Mouse (Mus musculus) G1E-ER4 (cell line): ENCODE data around the gene Pi4kb. TPM values are rescaled to one million over a fixed set of nuclear protein-coding genes. Genes with fewer than 3 reads are reported as not detected.

Source experiments
- GATA1 ChIP-seq: IDR thresholded peaks from one replicate; pipeline ENCODE4 v1.8.0; 2012; ENCODE audit warnings: low read length, inconsistent platforms
- polyA plus RNA-seq: library from polyadenylated mRNA; stranded (reverse); fragments of >175 nt; gene quantifications from 2 replicates; pipeline ENCODE4 v1.2.3, GENCODE M21; 2012

Gene Pi4kb
- polyA plus RNA-seq, 1 experiment = 11.2 TPM

DNA sequence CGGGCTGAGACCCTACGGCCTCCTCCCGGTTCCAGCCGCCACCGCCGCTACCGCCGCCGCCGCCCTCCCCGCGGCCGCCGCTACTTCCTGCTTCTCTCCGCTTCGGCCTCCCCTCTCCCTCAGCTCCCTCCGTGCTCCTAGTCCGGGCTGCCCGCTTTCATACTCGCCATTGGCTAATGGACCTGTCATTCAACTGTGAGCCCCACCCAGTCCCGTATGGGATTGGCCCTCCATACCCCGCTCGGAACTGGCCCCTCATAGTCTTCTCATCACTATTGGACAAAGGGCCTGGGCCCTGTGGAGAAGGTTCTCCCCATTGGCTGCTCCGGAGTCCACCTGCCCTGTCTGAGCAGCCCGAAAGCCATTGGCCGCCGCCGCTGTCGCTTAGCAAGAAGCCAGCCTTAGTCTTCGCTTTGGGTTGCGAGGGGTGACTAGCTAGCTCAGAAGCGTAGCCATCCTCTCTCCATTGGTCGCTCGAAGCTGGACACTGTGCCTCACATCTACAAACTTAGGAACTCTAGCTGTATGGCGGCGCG lies 40.9 kb downstream of the Pi4kb start, which contains the start of gene Zfp687:
Gene Zfp687 (minus strand): TSS at position 112 of the 536 bp plus-strand sequence.
- TF ChIP-seq GATA1 = no peak

DNA sequence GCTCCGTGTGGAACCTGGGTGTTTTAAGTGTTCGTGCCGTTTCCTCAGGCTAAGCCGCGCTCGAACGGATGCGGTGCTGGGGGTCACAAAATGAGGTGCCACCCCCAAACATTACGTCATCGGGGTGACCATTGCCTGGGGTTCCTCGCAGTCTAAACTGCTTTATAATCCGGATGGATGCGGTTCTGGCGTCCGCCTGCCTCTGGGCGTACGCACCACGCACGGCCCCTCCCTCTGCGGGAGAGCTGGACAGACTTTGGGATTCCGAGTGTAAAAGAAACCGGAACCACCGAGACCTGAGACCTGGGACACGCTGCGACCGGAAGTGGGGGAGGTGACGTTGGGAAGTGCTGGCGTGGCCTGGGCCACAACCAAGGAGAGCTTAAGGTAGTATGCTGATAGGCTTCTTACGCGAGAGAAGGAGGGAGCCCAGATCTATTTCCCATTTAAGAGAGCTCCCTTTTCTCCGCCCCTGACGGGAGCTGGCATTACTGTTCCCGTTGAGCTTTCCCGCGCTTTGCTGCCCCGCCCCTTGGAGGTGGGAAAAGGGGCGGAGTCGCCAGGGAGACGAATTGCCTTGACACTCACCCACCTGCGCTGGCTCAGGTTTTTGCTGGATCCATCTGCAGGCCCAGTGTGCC lies 41.5 kb downstream of the Pi4kb start:
- no peak for TF ChIP-seq GATA1

DNA sequence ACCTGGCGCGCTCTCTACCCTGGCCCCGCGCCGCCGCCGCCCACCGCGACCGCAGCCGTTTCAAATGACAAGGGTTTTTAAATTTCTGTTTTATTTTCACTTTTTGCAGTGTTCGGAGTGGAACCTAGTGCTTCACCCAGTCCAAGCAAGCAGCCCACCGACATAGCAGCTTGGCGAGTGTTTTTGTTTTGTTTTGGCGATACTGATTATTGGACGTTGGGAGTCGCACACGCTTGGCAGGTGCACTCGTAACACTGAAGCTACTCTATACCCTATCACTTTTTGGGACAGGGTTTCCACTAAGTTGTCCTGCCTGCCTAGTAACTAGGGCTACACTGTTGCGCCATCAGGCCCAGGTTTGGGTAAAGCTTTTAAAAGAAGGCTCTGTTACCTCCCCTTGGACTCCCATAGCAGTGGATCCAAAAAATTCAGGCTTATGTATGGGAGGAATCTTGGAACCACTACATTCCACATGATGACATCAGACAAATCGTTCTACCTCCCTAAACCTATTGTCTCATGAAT lies 42.1 kb downstream of the Pi4kb start:
- TF ChIP-seq GATA1 = no peak

DNA sequence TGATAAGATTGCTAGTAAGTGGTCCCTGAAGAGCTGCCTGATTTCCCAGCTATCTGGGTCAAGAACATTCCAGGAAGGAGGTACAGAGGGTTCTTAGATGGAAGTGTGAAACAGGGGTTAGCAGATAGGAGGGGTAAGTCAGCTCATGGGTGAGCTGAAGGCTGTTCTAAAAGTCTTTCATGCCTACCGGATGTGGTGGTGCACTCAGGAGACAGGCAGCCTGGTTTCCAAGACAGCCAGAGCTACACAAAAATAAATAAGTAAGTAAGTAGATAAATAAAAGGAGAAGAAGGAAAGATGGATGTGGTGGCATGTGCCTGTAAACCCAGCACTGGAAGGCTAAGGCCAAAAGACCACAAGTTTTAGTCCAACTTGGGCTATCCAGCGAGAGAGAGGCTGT lies 44.2 kb downstream of the Pi4kb start:
- no peak for TF ChIP-seq GATA1

DNA sequence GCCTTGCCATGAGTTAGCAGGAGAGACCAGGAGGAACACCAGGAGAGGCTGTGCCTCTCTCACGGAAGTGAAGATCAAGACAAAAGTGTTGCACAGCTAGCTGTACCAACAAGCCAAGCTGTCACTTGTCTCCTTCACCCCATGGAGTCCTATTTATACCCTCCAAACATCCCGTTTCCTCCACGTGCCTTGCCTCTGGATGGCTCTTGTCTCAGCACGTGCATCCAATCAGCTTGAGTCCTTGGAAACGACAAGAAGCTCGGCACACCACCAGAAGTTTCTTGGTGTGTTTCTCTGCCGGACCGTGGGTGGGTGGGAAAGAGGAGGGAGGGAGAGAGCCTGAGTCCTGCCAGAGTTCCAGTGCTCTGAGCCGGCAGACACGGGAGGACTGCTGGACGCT lies 50.0 kb downstream of the Pi4kb start:
- TF ChIP-seq GATA1 = no peak

DNA sequence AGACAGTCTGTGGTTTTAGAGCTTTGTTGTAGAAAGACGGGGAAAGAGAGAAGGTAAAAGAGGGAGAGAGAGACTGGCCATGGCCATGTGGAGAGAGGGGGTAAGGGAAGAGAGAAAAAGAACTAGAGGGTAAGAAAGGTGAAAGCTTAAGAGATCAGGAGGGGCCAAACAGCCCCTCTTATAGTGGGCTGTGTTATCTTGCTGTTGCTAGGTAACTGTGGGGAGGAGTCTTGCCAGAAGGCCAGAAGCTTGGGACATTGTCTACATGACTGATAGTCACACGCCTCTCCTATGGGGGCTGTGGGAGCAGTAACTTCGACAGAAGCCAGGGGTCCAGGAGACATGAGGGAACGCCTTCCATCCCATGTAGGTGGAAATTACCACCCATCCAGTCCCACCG lies 50.7 kb downstream of the Pi4kb start:
- TF ChIP-seq GATA1 = no peak

DNA sequence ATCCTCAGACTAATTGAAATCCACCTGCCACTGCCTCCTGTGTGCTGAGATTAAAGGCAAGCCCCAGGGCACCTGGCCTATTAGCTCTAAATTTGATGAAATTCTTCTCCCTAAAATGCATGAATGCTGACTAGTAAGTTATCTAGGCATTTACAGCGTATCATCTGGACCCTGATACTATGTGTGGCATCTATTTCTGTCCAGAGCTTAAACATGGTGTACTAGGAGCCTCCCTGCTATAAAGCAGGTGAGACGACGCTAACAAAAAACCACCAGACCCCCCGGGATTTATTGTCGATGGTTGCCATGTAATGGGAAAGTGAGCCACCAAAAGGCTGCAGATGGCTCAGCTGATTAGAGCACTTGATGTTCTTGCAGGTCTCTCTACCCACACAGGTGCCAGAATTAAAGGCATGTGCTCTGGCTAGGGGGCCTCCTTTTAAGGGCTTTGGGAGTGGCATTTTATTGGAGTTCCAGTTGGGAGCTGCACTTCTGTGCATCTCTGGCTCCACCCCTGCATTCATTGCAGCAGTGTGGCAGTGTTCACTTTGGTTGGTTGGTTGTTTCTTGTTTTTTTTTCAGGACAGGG lies 52.6 kb downstream of the Pi4kb start:
- no peak for TF ChIP-seq GATA1

DNA sequence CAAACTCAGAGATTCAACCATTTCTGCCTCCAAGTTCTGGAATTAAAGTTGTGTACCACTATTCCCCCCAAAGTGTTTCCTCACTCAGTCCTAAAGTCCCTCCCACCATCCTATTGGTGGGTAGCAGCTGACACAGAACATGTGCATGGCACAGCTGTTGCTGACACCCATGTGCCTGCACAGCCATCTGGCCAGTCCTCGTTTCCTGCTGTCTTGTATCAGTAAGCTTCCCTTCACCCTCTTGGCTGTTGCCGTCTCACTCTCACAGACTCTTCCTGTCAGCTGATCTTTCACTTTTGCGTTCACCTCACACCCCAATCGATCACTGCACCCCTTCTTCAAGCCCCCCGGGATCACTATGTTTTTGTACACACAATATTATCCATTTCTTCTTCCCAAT lies 53.2 kb downstream of the Pi4kb start:
- TF ChIP-seq GATA1 = no peak

DNA sequence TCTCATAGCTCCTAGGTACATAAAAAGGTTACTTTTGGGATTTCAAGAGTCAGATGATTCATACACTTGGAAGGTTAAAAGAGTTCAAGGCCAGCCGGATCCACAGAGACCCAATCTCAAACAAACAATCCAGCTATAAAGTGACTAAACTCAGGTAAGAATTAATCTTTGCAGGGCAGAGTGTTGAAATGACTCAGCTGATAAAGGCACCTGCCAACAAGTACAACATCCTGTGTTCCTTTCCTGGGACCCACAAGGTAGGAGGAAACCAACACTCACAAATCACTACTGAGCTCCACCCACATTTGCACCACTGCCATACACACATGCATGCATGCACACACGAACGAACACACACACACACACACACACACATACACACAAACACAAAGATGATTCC lies 54.1 kb downstream of the Pi4kb start:
- no peak for TF ChIP-seq GATA1

DNA sequence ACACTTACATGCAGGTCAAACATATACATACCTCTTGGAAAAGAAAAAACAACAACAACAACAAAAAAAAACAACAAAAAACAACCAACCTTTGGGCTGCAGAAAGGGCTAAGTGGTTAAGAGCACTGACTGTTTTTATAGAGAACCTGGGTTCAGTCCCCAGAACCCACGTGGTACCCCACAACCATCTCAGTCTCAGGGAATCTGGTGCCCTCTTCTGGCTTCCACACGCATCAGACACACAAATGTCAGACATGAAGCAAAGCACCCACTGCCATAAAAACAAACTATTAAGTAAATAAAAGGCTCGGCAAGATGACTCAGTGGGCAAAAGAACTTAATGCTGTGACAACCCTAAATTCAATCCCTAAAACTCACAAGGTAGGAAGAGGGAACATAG lies 55.4 kb downstream of the Pi4kb start:
- no peak for TF ChIP-seq GATA1

DNA sequence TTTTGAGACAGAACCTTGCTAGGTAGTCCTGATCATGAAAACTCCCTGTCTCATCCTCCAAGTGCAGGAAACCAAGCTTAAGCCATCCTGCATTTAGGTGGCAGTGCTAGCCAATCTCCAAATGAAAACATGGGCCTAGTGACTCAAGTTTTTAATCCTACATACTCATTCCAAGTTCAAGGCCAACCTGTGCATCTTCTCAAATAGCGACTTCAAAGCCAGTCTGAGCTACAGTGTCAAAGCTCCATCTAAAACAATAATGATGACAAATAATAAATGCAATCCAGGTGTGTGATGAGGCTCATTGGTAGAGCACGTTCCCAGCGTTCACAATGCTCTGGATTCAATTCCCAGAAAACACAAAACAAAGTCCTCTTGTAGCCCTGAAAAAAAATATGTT lies 67.1 kb downstream of the Pi4kb start:
- no peak for TF ChIP-seq GATA1

DNA sequence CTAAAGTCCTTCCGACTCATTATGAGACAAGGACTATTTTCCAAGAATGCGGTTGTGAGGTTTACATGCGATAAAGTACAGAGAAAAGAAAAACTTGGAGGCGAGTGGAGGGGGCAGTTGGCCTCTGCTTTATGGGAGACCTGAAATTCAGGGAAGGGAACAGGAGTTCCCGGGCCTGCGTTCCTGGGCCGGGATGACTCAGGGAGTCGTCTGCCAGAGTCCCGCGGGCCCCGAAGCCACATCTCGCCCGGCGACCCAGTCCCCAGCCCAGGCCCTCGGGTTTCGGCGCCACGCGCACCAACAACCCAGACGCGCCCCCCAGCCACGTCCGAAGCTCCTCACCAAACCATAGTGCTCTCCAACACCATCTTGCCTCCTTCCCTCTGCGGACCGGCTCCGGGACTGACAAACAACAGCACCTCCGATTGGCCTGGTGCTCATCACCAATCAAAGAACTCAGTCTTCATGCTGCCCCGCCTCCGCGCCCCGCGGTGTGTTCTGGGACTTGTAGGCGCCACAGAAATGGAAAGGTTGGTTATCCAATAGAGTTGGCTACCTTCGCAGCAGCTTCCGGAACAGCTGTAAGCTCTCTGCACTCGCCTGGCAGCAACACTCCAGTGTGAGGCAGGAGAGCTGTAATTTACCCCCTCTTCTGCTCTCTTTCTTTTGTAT lies 67.8 kb downstream of the Pi4kb start, which contains the start of gene Psmd4:
Gene Psmd4 (minus strand): TSS at position 449 of the 672 bp plus-strand sequence.
- no peak for TF ChIP-seq GATA1

DNA sequence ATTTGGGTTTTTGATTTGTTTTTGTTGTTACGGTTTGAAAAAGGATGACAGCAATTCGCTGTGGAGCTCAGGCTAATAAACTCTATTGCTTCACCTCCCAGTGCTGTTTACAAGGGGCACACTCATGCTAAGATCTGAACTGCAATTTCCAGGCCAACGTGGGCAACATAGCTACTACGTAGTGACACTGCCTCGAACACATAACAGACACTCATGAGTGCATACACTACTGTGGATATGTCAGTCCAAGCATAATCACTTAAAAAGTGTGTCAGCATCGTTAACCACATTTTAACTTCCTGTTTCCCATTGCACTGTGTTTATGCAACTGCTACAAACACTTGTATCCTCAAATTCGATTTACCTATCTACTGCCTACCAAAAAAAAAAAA lies 68.3 kb downstream of the Pi4kb start:
- no peak for TF ChIP-seq GATA1

DNA sequence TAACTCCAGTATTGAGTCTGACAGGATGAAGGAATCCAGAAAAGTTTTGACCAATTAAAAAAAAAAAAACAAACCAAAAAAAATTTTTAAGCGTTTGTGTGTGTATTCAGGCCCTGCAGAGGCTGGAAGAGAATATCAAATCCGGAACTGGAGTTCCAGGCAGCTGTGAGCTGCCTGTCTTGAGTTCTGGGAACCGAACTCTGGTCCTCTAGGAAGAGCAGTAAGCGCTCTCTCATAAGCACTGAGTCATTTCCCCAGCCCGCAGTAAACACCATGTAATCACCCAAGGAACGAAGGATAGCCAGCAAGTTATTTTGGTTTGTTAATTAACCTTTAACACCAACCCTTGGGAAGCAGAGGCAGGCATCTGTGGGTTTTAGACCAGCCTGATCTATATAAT lies 68.7 kb downstream of the Pi4kb start:
- TF ChIP-seq GATA1 = no peak

DNA sequence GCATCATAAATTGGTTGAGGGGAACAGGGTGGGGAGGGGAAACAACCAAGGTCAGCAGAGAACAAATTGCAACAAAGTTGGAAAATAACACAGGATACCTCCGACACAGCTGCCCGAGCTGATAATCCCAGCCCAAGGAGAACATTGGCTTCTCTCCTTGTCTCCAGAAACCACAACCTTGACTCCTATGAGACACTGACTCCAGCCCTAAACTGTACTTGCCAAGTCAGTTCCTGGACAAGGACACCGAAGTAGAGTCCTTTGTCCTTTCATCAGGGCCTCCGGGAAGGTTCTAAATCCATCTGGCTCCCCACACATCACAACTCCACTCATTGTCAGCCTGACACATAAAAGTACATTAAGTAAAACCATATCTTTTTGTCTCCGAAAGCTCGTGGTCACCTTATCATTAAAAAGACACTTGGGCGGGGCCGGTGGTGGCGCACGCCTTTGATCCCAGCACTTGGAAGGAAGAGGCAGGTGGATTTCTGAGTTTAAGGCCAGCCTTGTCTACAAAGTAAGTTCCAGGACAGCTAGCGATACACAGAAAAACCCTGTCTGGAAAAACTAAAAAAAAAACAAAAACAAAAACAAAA lies 72.0 kb downstream of the Pi4kb start:
- no peak for TF ChIP-seq GATA1

DNA sequence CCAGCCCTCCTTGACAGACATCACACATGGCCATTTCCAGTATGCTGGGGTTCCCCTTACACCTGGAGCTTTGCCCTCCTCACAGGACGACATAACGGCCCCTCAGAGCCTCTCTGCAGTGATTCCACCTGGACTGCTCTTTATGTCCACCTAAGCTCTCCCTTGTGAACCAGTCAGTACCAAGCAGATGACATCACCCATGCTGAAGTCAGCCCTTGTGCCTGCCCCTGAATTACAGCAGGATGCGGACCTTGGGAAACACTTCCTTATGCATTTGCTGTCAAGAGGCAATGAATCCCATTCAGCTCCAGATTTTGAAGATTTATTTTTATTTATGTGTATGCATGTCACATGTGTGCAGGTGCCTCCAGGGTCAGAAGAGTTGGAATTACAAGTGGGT lies 73.4 kb downstream of the Pi4kb start:
- no peak for TF ChIP-seq GATA1
